Mouse (Mus musculus): ENCODE measurements around the gene Ece1. TPM values are rescaled to one million over a fixed set of nuclear protein-coding genes. Genes with fewer than 3 reads are reported as not detected.
"Not testable (repeated sequence)": the region's sequence is repeated elsewhere in the genome, so short reads cannot be mapped to it uniquely, and the experiment has no call there.

The Ece1 gene
- polyA plus RNA-seq, 1 experiment from 2014 or later = 35.2 TPM

DNA sequence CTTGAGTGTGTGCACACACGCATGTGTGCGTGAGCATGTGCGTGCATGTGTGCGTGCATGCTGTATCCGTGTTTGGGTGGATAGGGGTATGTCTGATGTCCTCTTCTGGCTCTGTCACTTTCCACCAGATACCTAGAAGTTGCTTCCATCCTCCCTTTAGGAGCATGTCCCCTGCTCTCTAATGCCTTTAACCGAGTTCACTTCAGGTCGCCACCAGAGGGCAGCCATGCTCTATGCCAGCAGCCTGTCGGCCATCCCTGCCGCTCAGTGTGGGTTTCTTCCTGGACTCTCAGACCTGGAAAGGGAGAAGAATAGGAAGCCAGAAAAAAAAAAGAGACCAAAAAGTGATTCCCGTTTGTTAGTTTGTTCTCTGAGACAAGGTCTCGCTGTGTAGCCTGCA is 17.4 kb upstream of the Ece1 start:
- H3K27ac ChIP-seq (ENCODE audit: low read depth, low read length) = no peak overlapping the region
- DNase-seq (ENCODE audit: low spot score) (peak; percentile 90), ATAC-seq (replicated peaks; ENCODE audit: low FRiP score) (no peak)
- no peaks in the 10 kb centered on the region for H3K36me3 ChIP-seq (ENCODE audit: control insufficient read depth, insufficient read depth, low read length)
- H3K4me2 ChIP-seq (ENCODE audit: low read depth, low read length, severe bottlenecking) = no peak overlapping the region
- no peak overlapping the region for H3K4me3 ChIP-seq (ENCODE audit: low read depth, low read length)
- no peak overlapping the region for H3K9ac ChIP-seq (ENCODE audit: low read length)
- no peaks in the 10 kb centered on the region for H3K27me3 ChIP-seq (ENCODE audit: control insufficient read depth, insufficient read depth, low read length)
- no peaks in the 10 kb centered on the region for H3K4me1 ChIP-seq (replicated peaks; ENCODE audit: control insufficient read depth, insufficient read depth, low read length)
- no peaks in the 10 kb centered on the region for H3K9me3 ChIP-seq (ENCODE audit: control insufficient read depth, low read length)
- 20% methylated on average over 11 of the region's 11 CpGs for WGBS

DNA sequence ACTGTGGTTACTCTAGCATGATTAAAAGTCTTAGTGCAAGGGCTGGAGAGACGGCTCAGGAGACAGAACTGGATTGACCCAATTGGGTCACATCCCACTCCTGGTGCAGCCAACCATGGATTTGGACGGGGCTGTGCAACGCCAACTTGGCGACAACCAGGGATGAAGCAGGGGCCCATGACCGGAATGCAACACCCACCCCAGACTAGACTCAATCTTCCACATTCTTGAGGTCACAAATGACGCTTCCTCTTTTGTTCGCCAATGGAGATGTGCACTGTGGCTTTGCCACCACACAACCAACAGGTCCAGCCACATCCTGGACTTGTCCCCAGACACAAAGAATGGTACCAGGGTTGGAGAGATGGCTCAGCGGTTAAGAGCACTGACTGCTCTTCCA is 14.4 kb upstream of the Ece1 start:
- not testable (repeated sequence) for ATAC-seq (replicated peaks; ENCODE audit: low FRiP score); H3K4me1 ChIP-seq (replicated peaks; ENCODE audit: control insufficient read depth, insufficient read depth, low read length); H3K36me3 ChIP-seq (ENCODE audit: control insufficient read depth, insufficient read depth, low read length); DNase-seq (ENCODE audit: low spot score); H3K4me2 ChIP-seq (ENCODE audit: low read depth, low read length, severe bottlenecking); H3K4me3 ChIP-seq (ENCODE audit: low read depth, low read length); H3K9ac ChIP-seq (ENCODE audit: low read length); H3K9me3 ChIP-seq (ENCODE audit: control insufficient read depth, low read length); H3K27me3 ChIP-seq (ENCODE audit: control insufficient read depth, insufficient read depth, low read length); H3K27ac ChIP-seq (ENCODE audit: low read depth, low read length)
- WGBS = 86% methylated on average over 8 of the region's 8 CpGs

DNA sequence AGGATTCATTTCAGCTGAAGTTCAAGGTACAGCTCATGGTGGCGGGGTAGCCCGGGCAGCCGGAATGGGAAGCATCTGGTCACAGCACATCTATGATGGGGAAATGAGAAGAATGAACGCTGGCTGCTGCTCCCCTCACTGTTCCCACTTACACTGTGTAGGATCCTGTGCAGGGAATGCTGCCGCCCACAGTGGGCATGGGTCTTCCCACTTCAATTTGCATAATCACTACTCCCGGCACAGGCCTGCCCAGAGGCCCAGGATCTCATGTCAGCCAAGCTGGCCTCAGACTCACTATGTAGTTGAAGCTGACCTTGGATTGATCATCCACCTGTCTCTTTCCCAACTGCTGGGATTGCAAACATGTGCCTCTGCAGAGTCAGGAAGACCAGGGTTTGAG is 11.9 kb upstream of the Ece1 start:
- ATAC-seq (replicated peaks; ENCODE audit: low FRiP score) (no peak), DNase-seq (ENCODE audit: low spot score) (no peak)
- WGBS = 92% methylated on average over 6 of the region's 6 CpGs
- Histone ChIP-seq H3K36me3 (ENCODE audit: control insufficient read depth, insufficient read depth, low read length) (no peaks in the 10 kb centered on the region), H3K27ac (ENCODE audit: low read depth, low read length) (no peak overlapping the region), H3K4me2 (ENCODE audit: low read depth, low read length, severe bottlenecking) (no peak overlapping the region), H3K9ac (ENCODE audit: low read length) (no peak overlapping the region), H3K4me1 (replicated peaks; ENCODE audit: control insufficient read depth, insufficient read depth, low read length) (no peaks in the 10 kb centered on the region), H3K4me3 (ENCODE audit: low read depth, low read length) (no peak overlapping the region), H3K27me3 (ENCODE audit: control insufficient read depth, insufficient read depth, low read length) (no peaks in the 10 kb centered on the region), H3K9me3 (ENCODE audit: control insufficient read depth, low read length) (no peaks in the 10 kb centered on the region)

DNA sequence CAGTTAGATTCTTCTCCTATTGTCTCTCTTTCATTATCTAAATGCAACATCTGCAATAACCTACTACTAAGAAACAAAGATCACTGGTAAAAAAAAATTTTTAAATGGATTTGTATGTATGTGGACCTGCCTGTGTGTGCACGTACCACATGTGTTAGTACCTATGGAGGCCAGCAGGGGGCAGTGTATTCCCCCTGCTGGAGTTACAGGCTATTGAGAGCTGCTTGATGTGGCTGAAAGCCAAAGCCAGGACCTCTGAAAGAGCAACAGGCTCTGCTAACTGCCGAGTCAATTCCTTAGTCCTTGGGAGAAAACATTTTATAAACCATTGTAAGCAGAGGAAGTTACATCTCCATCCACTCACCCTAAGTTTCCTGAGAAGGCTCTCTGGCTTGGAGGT is 10.6 kb upstream of the Ece1 start:
- Histone ChIP-seq H3K4me3 (ENCODE audit: low read depth, low read length) (no peak overlapping the region), H3K9me3 (ENCODE audit: control insufficient read depth, low read length) (no peaks in the 10 kb centered on the region), H3K4me2 (ENCODE audit: low read depth, low read length, severe bottlenecking) (no peak overlapping the region), H3K27ac (ENCODE audit: low read depth, low read length) (no peak overlapping the region), H3K36me3 (ENCODE audit: control insufficient read depth, insufficient read depth, low read length) (no peaks in the 10 kb centered on the region), H3K4me1 (replicated peaks; ENCODE audit: control insufficient read depth, insufficient read depth, low read length) (no peaks in the 10 kb centered on the region), H3K27me3 (ENCODE audit: control insufficient read depth, insufficient read depth, low read length) (no peaks in the 10 kb centered on the region), H3K9ac (ENCODE audit: low read length) (no peak overlapping the region)
- DNase-seq (ENCODE audit: low spot score) (peak; percentile 61), ATAC-seq (replicated peaks; ENCODE audit: low FRiP score) (no peak)
- 64% methylated on average over 2 of the region's 2 CpGs for WGBS

DNA sequence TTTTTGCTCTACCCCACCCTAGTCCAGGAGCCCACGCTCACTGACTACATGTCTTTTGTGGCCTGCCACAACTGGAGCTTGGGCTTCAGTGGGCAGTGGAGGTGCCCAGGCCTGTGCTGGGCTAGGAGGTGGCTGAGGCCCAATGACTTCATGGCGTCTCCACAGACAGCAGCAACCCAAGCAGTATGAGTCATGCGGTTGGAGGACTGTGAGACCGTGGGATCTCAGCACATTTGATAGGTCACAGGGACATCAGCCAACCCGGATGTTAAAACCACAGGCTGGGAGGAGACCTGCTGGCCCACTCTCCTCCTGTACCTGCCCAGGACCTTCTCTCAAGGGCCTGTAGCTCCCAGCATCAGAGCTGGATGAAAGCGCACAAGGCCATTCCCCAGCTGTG is 8.2 kb upstream of the Ece1 start:
- no peaks in the 10 kb centered on the region for H3K9me3 ChIP-seq (ENCODE audit: control insufficient read depth, low read length)
- WGBS = 93% methylated on average over 6 of the region's 6 CpGs
- no peaks in the 10 kb centered on the region for H3K36me3 ChIP-seq (ENCODE audit: control insufficient read depth, insufficient read depth, low read length)
- no peak overlapping the region for H3K27ac ChIP-seq (ENCODE audit: low read depth, low read length)
- no peak for ATAC-seq (replicated peaks; ENCODE audit: low FRiP score)
- no peaks in the 10 kb centered on the region for H3K4me1 ChIP-seq (replicated peaks; ENCODE audit: control insufficient read depth, insufficient read depth, low read length)
- H3K4me2 ChIP-seq (ENCODE audit: low read depth, low read length, severe bottlenecking) = no peak overlapping the region
- H3K27me3 ChIP-seq (ENCODE audit: control insufficient read depth, insufficient read depth, low read length) = no peaks in the 10 kb centered on the region
- no peak for DNase-seq (ENCODE audit: low spot score)
- H3K9ac ChIP-seq (ENCODE audit: low read length) = no peak overlapping the region
- no peak overlapping the region for H3K4me3 ChIP-seq (ENCODE audit: low read depth, low read length)

DNA sequence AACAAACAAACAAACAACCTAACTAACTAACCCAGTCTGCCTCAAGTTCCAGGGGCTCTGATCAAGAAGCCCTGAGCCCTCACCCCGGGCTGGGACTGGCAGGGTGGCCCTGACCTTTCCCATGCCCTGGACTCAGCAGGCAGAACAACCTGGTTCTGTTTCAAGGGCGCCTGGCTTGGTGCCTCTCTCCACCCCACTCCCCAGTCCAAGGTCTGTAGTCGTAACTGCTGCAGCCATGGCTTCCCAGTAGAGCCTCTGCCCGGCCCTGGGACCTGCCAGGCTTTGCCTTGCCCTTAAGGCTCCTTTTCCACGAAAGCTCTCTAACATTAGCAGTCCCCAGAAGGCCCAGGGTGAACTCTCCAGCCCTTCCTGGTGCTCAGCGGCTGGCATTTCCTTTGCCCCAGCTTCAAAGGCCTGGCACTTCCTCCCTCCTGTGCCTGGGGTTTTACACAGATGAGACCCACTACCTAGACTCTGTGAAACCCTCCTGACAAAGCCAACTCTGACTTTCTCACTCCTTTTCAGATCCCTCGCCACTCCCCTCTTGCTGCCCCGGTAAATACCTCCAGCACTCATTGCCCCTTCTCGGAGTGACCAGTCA is 6.2 kb upstream of the Ece1 start:
- H3K9me3 ChIP-seq (ENCODE audit: control insufficient read depth, low read length) = no peaks in the 10 kb centered on the region
- DNase-seq (ENCODE audit: low spot score) (no peak), ATAC-seq (replicated peaks; ENCODE audit: low FRiP score) (no peak)
- H3K4me1 ChIP-seq (replicated peaks; ENCODE audit: control insufficient read depth, insufficient read depth, low read length) = no peaks in the 10 kb centered on the region
- no peak overlapping the region for H3K4me3 ChIP-seq (ENCODE audit: low read depth, low read length)
- 56% methylated on average over 9 of the region's 9 CpGs for WGBS
- no peak overlapping the region for H3K27ac ChIP-seq (ENCODE audit: low read depth, low read length)
- H3K9ac ChIP-seq (ENCODE audit: low read length) = no peak overlapping the region
- no peak overlapping the region for H3K4me2 ChIP-seq (ENCODE audit: low read depth, low read length, severe bottlenecking)
- no peaks in the 10 kb centered on the region for H3K36me3 ChIP-seq (ENCODE audit: control insufficient read depth, insufficient read depth, low read length)
- no peaks in the 10 kb centered on the region for H3K27me3 ChIP-seq (ENCODE audit: control insufficient read depth, insufficient read depth, low read length)

DNA sequence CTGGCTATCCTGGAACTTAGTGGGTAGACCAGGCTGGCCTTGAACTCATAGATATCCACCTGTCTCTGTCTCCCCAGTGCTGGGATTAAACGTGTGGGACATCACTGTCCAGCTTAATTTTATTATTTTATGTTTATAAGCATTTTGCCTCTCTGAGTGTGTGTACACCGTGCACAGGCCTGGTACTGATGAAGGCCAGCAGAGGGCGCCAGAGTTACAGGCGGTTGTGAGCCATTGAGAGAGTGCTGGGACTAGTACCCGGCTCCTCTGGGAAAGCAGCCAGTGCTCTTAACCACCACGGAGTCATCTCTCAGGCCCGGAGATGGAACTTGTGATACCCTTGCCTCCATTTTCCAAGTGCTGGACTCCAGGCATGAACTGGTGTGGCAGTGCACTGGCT is 4.9 kb upstream of the Ece1 start:
- H3K27me3 ChIP-seq (ENCODE audit: control insufficient read depth, insufficient read depth, low read length) = no peaks in the 10 kb centered on the region
- WGBS = 25% methylated on average over 7 of the region's 7 CpGs
- H3K9me3 ChIP-seq (ENCODE audit: control insufficient read depth, low read length) = no peaks in the 10 kb centered on the region
- no peak overlapping the region for H3K27ac ChIP-seq (ENCODE audit: low read depth, low read length)
- no peak overlapping the region for H3K4me3 ChIP-seq (ENCODE audit: low read depth, low read length)
- no peaks in the 10 kb centered on the region; the same call in 1 of the 2 replicates for H3K4me1 ChIP-seq (replicated peaks; ENCODE audit: control insufficient read depth, insufficient read depth, low read length)
- DNase-seq (ENCODE audit: low spot score) (peak; percentile 80), ATAC-seq (replicated peaks; ENCODE audit: low FRiP score) (0 out of 2 replicates have a peak, but pooled peaks have one; percentile 31)
- H3K4me2 ChIP-seq (ENCODE audit: low read depth, low read length, severe bottlenecking) = no peak overlapping the region
- H3K36me3 ChIP-seq (ENCODE audit: control insufficient read depth, insufficient read depth, low read length) = no peaks in the 10 kb centered on the region
- no peak overlapping the region for H3K9ac ChIP-seq (ENCODE audit: low read length)

DNA sequence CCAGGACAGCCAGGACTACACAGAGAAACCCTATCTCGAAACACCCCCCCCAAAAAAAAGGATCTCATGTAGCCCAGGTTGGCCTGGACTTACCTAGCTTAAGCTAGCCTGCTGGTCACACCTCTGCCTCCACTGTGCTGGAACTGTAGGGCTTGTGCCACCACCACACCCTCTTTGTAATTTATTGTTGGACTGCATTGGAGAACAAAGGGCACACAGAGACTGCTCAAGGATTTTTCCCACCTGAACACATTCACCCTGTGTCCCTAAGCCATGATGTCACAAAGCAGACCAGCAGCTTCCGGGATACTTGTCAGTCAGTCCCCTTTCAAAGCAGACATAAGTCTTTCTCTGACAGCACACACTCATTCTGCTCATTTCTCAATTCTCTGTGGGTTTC is 3.7 kb upstream of the Ece1 start:
- no peak overlapping the region for H3K4me2 ChIP-seq (ENCODE audit: low read depth, low read length, severe bottlenecking)
- no peak overlapping the region for H3K9ac ChIP-seq (ENCODE audit: low read length)
- H3K27me3 ChIP-seq (ENCODE audit: control insufficient read depth, insufficient read depth, low read length) = no peaks in the 10 kb centered on the region; the same call in 1 of the 2 replicates
- H3K4me3 ChIP-seq (ENCODE audit: low read depth, low read length) = no peak overlapping the region
- H3K27ac ChIP-seq (ENCODE audit: low read depth, low read length) = no peak overlapping the region
- no peaks in the 10 kb centered on the region for H3K36me3 ChIP-seq (ENCODE audit: control insufficient read depth, insufficient read depth, low read length)
- no peaks in the 10 kb centered on the region for H3K9me3 ChIP-seq (ENCODE audit: control insufficient read depth, low read length)
- ATAC-seq (replicated peaks; ENCODE audit: low FRiP score) = no peak
- peaks cover 4% of the 10 kb centered on the region; the same call in 1 of the 2 replicates for H3K4me1 ChIP-seq (replicated peaks; ENCODE audit: control insufficient read depth, insufficient read depth, low read length)
- 68% methylated on average over 2 of the region's 2 CpGs for WGBS
- no peak for DNase-seq (ENCODE audit: low spot score)

DNA sequence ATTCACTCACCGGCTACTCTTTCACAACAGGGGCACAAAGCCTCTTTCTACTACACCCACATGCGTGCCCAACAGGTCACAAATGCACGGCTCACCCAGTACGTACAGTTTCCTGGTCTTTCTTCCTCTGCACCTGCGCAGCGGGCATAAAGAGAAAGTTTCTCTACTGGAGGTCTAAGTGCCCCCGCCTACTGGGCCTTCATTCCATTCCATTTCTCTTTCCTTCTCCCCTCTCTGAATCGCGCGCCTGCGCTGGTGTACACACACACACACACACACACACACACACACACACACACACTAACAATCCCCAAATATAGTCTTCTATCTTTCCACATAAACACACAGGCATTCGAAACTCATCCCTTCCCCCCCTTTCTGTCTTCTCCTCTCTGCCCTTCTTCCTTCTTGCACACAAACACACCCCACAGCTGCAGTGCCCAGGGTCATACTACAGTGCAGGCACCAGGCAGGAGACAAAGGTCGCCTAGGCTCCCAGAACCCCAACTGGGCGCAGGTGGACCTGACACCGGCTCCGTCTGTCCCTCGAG is 501 bp upstream of the Ece1 start:
- no peaks in the 10 kb centered on the region; the same call in 1 of the 2 replicates for H3K27me3 ChIP-seq (ENCODE audit: control insufficient read depth, insufficient read depth, low read length)
- H3K4me1 ChIP-seq (replicated peaks; ENCODE audit: control insufficient read depth, insufficient read depth, low read length) = peaks cover 12% of the 10 kb centered on the region; the same call in 1 of the 2 replicates
- no peak overlapping the region for H3K27ac ChIP-seq (ENCODE audit: low read depth, low read length)
- ATAC-seq (replicated peaks; ENCODE audit: low FRiP score) (peak; percentile 61), DNase-seq (ENCODE audit: low spot score) (no peak)
- H3K36me3 ChIP-seq (ENCODE audit: control insufficient read depth, insufficient read depth, low read length) = no peaks in the 10 kb centered on the region
- peak overlapping the region; percentile 87 for H3K9ac ChIP-seq (ENCODE audit: low read length)
- 20% methylated on average over 17 of the region's 17 CpGs for WGBS
- H3K4me2 ChIP-seq (ENCODE audit: low read depth, low read length, severe bottlenecking) = peak overlapping the region; percentile 94
- peak overlapping the region; percentile 69 for H3K4me3 ChIP-seq (ENCODE audit: low read depth, low read length)
- no peaks in the 10 kb centered on the region for H3K9me3 ChIP-seq (ENCODE audit: control insufficient read depth, low read length)

Data from forebrain, embryonic 11.5 days (tissue).